Mouse (Mus musculus): ENCODE results near the gene Msh4.

The Msh4 gene

GRCm38 (mm10) chr3:153906136-153906871, at the start of gene Msh4:
TSS of gene Msh4 (minus strand) at chr3:153906138.
- DNase-seq (ENCODE audit: low read depth) = no peak

- DNase-seq (ENCODE audit: low read depth) = no peak
These were observed 42.2 kb upstream of the Msh4 start for GRCm38 (mm10) chr3:153948176-153948575.

- DNase-seq (ENCODE audit: low read depth) = no peak
These were observed 41.3 kb upstream of the Msh4 start for GRCm38 (mm10) chr3:153947271-153947670.

GRCm38 (mm10) chr3:153944335-153944990, 38.5 kb upstream of the Msh4 start, which contains the start of gene Acadm:
TSS of gene Acadm (minus strand) at chr3:153944632.
- peak; percentile 93 for DNase-seq (ENCODE audit: low read depth)

GRCm38 (mm10) chr3:153943901-153944334, 38.0 kb upstream of the Msh4 start:
- DNase-seq (ENCODE audit: low read depth) = no peak

- DNase-seq (ENCODE audit: low read depth) = no peak
These were observed 37.2 kb upstream of the Msh4 start for GRCm38 (mm10) chr3:153943003-153943640.

- no peak for DNase-seq (ENCODE audit: low read depth)
These were observed 35.7 kb upstream of the Msh4 start for GRCm38 (mm10) chr3:153941613-153942012.

GRCm38 (mm10) chr3:153940486-153940885, 34.5 kb upstream of the Msh4 start:
- DNase-seq (ENCODE audit: low read depth) = no peak

GRCm38 (mm10) chr3:153940021-153940420, 34.1 kb upstream of the Msh4 start:
- no peak for DNase-seq (ENCODE audit: low read depth)

GRCm38 (mm10) chr3:153937116-153937810, 31.3 kb upstream of the Msh4 start:
- no peak for DNase-seq (ENCODE audit: low read depth)

- no peak for DNase-seq (ENCODE audit: low read depth)
These were observed 29.9 kb upstream of the Msh4 start for GRCm38 (mm10) chr3:153935878-153936277.

GRCm38 (mm10) chr3:153932461-153932860, 26.5 kb upstream of the Msh4 start:
- no peak for DNase-seq (ENCODE audit: low read depth)

- DNase-seq (ENCODE audit: low read depth) = no peak
These were observed 23.6 kb upstream of the Msh4 start for GRCm38 (mm10) chr3:153929526-153929925.

- DNase-seq (ENCODE audit: low read depth) = no peak
These were observed 20.4 kb upstream of the Msh4 start for GRCm38 (mm10) chr3:153926333-153926732.

- DNase-seq (ENCODE audit: low read depth) = no peak
These were observed 15.4 kb upstream of the Msh4 start for GRCm38 (mm10) chr3:153921147-153921910.

GRCm38 (mm10) chr3:153917200-153917599, 11.3 kb upstream of the Msh4 start:
- no peak for DNase-seq (ENCODE audit: low read depth)

- DNase-seq (ENCODE audit: low read depth) = no peak
These were observed 7.7 kb upstream of the Msh4 start for GRCm38 (mm10) chr3:153913510-153914243.

GRCm38 (mm10) chr3:153912546-153913509, 6.9 kb upstream of the Msh4 start, which contains the start of gene Rabggtb:
TSS of gene Rabggtb (minus strand) at chr3:153913009.
- peak; percentile 82 for DNase-seq (ENCODE audit: low read depth)

- DNase-seq (ENCODE audit: low read depth) = no peak
These were observed 6.0 kb upstream of the Msh4 start for GRCm38 (mm10) chr3:153911882-153912440.
